Mouse (Mus musculus): Measurements from ENCODE around the gene Aqp5. TPM values are rescaled to one million over a fixed set of nuclear protein-coding genes. Genes with fewer than 3 reads are reported as not detected.

The Aqp5 gene
- polyA plus RNA-seq (2014; fragmentation: Illumina TruSeq; extraction: RNeasy Lipid Tissue Mini Kit (QIAGEN cat#74804); ENCODE audit: low read depth, low replicate concordance) = not detected

GRCm38 (mm10) chr15:99590429-99591084 is at the start of gene Aqp5:
Aqp5 (plus strand) TSS chr15:99590782.

GRCm38 (mm10) chr15:99578802-99579485 is 11.6 kb upstream of the Aqp5 start, which contains the start of gene Aqp2:
Aqp2 (plus strand) TSS chr15:99579055.

GRCm38 (mm10) chr15:99600986-99601822 is 10.6 kb downstream of the Aqp5 start, which contains the start of gene Aqp6:
Aqp6 (plus strand) TSS chr15:99601400.

Other genes starting within 250 kb of the Aqp5 start
- gene Fmnl3, start 220.3 kb upstream of the Aqp5 start, polyA plus RNA-seq (2014; fragmentation: Illumina TruSeq; extraction: RNeasy Lipid Tissue Mini Kit (QIAGEN cat#74804); ENCODE audit: low read depth, low replicate concordance) = 3.6 TPM
- 618 TPM for gene Tmbim6, start 197.9 kb upstream of the Aqp5 start, polyA plus RNA-seq (2014; fragmentation: Illumina TruSeq; extraction: RNeasy Lipid Tissue Mini Kit (QIAGEN cat#74804); ENCODE audit: low read depth, low replicate concordance)
- not detected for gene Nckap5l, start 133.0 kb upstream of the Aqp5 start, polyA plus RNA-seq (2014; fragmentation: Illumina TruSeq; extraction: RNeasy Lipid Tissue Mini Kit (QIAGEN cat#74804); ENCODE audit: low read depth, low replicate concordance)
- 1.5 TPM for gene Bcdin3d, start 116.1 kb upstream of the Aqp5 start, polyA plus RNA-seq (2014; fragmentation: Illumina TruSeq; extraction: RNeasy Lipid Tissue Mini Kit (QIAGEN cat#74804); ENCODE audit: low read depth, low replicate concordance)
- not detected for gene Faim2, start 62.6 kb upstream of the Aqp5 start, polyA plus RNA-seq (2014; fragmentation: Illumina TruSeq; extraction: RNeasy Lipid Tissue Mini Kit (QIAGEN cat#74804); ENCODE audit: low read depth, low replicate concordance)
- gene Aqp2, start 11.7 kb upstream of the Aqp5 start, polyA plus RNA-seq (2014; fragmentation: Illumina TruSeq; extraction: RNeasy Lipid Tissue Mini Kit (QIAGEN cat#74804); ENCODE audit: low read depth, low replicate concordance) = 3.2 TPM
- 15.6 TPM for gene Aqp6, start 10.6 kb downstream of the Aqp5 start, polyA plus RNA-seq (2014; fragmentation: Illumina TruSeq; extraction: RNeasy Lipid Tissue Mini Kit (QIAGEN cat#74804); ENCODE audit: low read depth, low replicate concordance)
- 1.9 TPM for gene Racgap1, start 60.9 kb downstream of the Aqp5 start, polyA plus RNA-seq (2014; fragmentation: Illumina TruSeq; extraction: RNeasy Lipid Tissue Mini Kit (QIAGEN cat#74804); ENCODE audit: low read depth, low replicate concordance)
- gene Asic1, start 79.6 kb downstream of the Aqp5 start, polyA plus RNA-seq (2014; fragmentation: Illumina TruSeq; extraction: RNeasy Lipid Tissue Mini Kit (QIAGEN cat#74804); ENCODE audit: low read depth, low replicate concordance) = not detected
- gene Smarcd1, start 111.3 kb downstream of the Aqp5 start, polyA plus RNA-seq (2014; fragmentation: Illumina TruSeq; extraction: RNeasy Lipid Tissue Mini Kit (QIAGEN cat#74804); ENCODE audit: low read depth, low replicate concordance) = 4.1 TPM
- not detected for gene Gm17349, start 114.7 kb downstream of the Aqp5 start, polyA plus RNA-seq (2014; fragmentation: Illumina TruSeq; extraction: RNeasy Lipid Tissue Mini Kit (QIAGEN cat#74804); ENCODE audit: low read depth, low replicate concordance)
- gene Gpd1, start 126.7 kb downstream of the Aqp5 start, polyA plus RNA-seq (2014; fragmentation: Illumina TruSeq; extraction: RNeasy Lipid Tissue Mini Kit (QIAGEN cat#74804); ENCODE audit: low read depth, low replicate concordance) = 10.5 TPM
- gene Cox14, start 134.8 kb downstream of the Aqp5 start, polyA plus RNA-seq (2014; fragmentation: Illumina TruSeq; extraction: RNeasy Lipid Tissue Mini Kit (QIAGEN cat#74804); ENCODE audit: low read depth, low replicate concordance) = 31.3 TPM
- 41.6 TPM for gene Cers5, start 182.1 kb downstream of the Aqp5 start, polyA plus RNA-seq (2014; fragmentation: Illumina TruSeq; extraction: RNeasy Lipid Tissue Mini Kit (QIAGEN cat#74804); ENCODE audit: low read depth, low replicate concordance)